In genomic region chr2:34874271-34874670, GRCm38 (mm10) we compare ENCODE assay signal across 9 mouse cellular contexts. TPM values are rescaled to one million over a fixed set of nuclear protein-coding genes. Genes with fewer than 3 reads are reported as not detected.
DNase-seq lines count a peak whose midpoint lies in the region; ATAC-seq lines count a peak whose summit lies in the region.
"Had no signal": no experiment of that assay in that cellular context is flagged by ENCODE, and none has a peak within 500 bp of the region (broad histone marks: within the 10 kb centered on the region; RNA-seq: fewer than 3 reads in every experiment).

Cutal (plus strand) TSS chr2:34874396.

- peak; percentile 88 for DNase-seq in heart, adult 11 months
- no peak for DNase-seq in heart, adult 8-10 months (ENCODE audit: low spot score)
- DNase-seq in kidney, postnatal 4 days = peak; percentile 58 to 76
- DNase-seq in left cerebral cortex, postnatal 25 days (ENCODE audit: low spot score in 2 of 2) = no peak
- DNase-seq in adrenal gland, adult 18-20 months (ENCODE audit: low spot score in 2 of 2) = no peak

- peak within 1 kb of the TSS; percentile 59 for H3K9ac ChIP-seq in heart, embryonic 16.5 days (ENCODE audit: low read length)
- peak within 1 kb of the TSS; percentile 20; the same call in 1 of the 2 replicates for H3K9ac ChIP-seq in midbrain, embryonic 12.5 days (replicated peaks)

- peak within 1 kb of the TSS; percentile 39 for H3K4me3 ChIP-seq in heart, embryonic 16.5 days (ENCODE audit: low read length)
- H3K4me3 ChIP-seq in midbrain, embryonic 12.5 days = no peak within 1 kb of the TSS

- H3K9me3 ChIP-seq in heart, embryonic 16.5 days (replicated peaks; ENCODE audit: control insufficient read depth, low read length) = no peaks in the 10 kb centered on the region
- H3K9me3 ChIP-seq in midbrain, embryonic 12.5 days = no peaks in the 10 kb centered on the region

- peak within 1 kb of the TSS; percentile 67 for H3K4me2 ChIP-seq in heart, embryonic 16.5 days (ENCODE audit: low read depth, low read length)
- H3K4me2 ChIP-seq in midbrain, embryonic 12.5 days (replicated peaks) = peak within 1 kb of the TSS; percentile 32

- no peak for ATAC-seq in heart, embryonic 16.5 days (replicated peaks; ENCODE audit: extremely low read depth, insufficient read depth, low FRiP score)
- ATAC-seq in midbrain, embryonic 12.5 days (ENCODE audit: low FRiP score, low read depth) = no peak
- no peak for ATAC-seq in granulocyte monocyte progenitor cell, adult 5-6 weeks (replicated peaks; ENCODE audit: poor library complexity, severe bottlenecking)

- H3K27me3 ChIP-seq in heart, embryonic 16.5 days (ENCODE audit: control insufficient read depth, insufficient read depth, low read length) = peaks cover 8% of the 10 kb centered on the region; the same call in 1 of the 2 replicates
- peaks cover 43% of the 10 kb centered on the region for H3K27me3 ChIP-seq in midbrain, embryonic 12.5 days
- H3K27me3 ChIP-seq: CH12.LX had no signal

- 7% methylated on average over 14 of the region's 14 CpGs for WGBS in heart, embryonic 16.5 days
- 1% methylated on average over 14 of the region's 14 CpGs for WGBS in midbrain, embryonic 12.5 days

- intact Hi-C loops in left cerebral cortex, postnatal 25 days (cut with DNase I) = no loop called here

- peaks cover 18% of the 10 kb centered on the region for H3K4me1 ChIP-seq in heart, embryonic 16.5 days (ENCODE audit: control insufficient read depth, insufficient read depth, low read length)
- peaks cover 13% of the 10 kb centered on the region for H3K4me1 ChIP-seq in midbrain, embryonic 12.5 days

- H3K36me3 ChIP-seq in heart, embryonic 16.5 days (ENCODE audit: control insufficient read depth, insufficient read depth) = no peaks in the 10 kb centered on the region
- H3K36me3 ChIP-seq in midbrain, embryonic 12.5 days = no peaks in the 10 kb centered on the region

- no peak within 1 kb of the TSS for H3K27ac ChIP-seq in heart, embryonic 16.5 days (ENCODE audit: low read length)
- no peak within 1 kb of the TSS for H3K27ac ChIP-seq in midbrain, embryonic 12.5 days (replicated peaks)

RNA-seq across cellular contexts. Expression of gene Cutal, which starts in this region (rescaled TPM):
- total RNA-seq in heart, adult 8-10 months (2022) = 1 to 10 TPM in 2 of 4 experiments, under 1 TPM in 2; 0.87 to 2.1 (median 1.1) TPM
- polyA plus RNA-seq in heart, embryonic 16.5 days (2015; fragmentation: Nextera tagmentation; extraction: Ambion mirVana) = 0.20 and 0.32 TPM in 2 replicates
- 0.28 TPM in 1 of 2 replicates, not detected in the other for polyA plus RNA-seq in midbrain, embryonic 12.5 days (2016; fragmentation: Nextera tagmentation; extraction: Ambion mirVana)
- total RNA-seq in left cerebral cortex, postnatal 25 days (2021) = under 1 TPM; 0.25 to 0.41 TPM
- total RNA-seq in granulocyte monocyte progenitor cell, adult 5-6 weeks (2014; fragmentation: Nextera tagmentation) = not detected in 2 replicates
- not detected in 2 replicates for total RNA-seq in granulocyte monocyte progenitor cell, adult 5-6 weeks (2017)
- under 1 TPM in 1 of 2 experiments, not detected in 1; 0.48 TPM for total RNA-seq in adrenal gland, adult 18-20 months (2021)
- total RNA-seq: CH12.LX had no signal

Comparison
In these comparisons a context has a peak if more than half of its experiments do, and no peak if none do; other contexts are left out.
1. DNase-seq: peak in heart, adult 11 months (single experiment) and kidney, postnatal 4 days (2 of 2); none in heart, adult 8-10 months (single experiment), left cerebral cortex, postnatal 25 days (0 of 2) and adrenal gland, adult 18-20 months (0 of 2).